Mouse (Mus musculus) macrophage (primary cell): ENCODE measurements around the gene Msantd4. TPM values are rescaled to one million over a fixed set of nuclear protein-coding genes. Genes with fewer than 3 reads are reported as not detected.
"Not testable (repeated sequence)": the region's sequence is repeated elsewhere in the genome, so short reads cannot be mapped to it uniquely, and the experiment has no call there.

Experiments
- H3K27ac ChIP-seq: fragments of 350-480 bp; formaldehyde crosslinking; 2 replicates; pipeline ENCODE4 v1.9.0; 2021
- H3K36me3 ChIP-seq: fragments of 350-480 bp; formaldehyde crosslinking; 2 replicates; pipeline ENCODE4 v1.9.0; 2021; ENCODE audit errors: inconsistent target
- H3K4me3 ChIP-seq: fragments of 350-480 bp; formaldehyde crosslinking; 2 replicates; pipeline ENCODE4 v1.9.0; 2021; ENCODE audit errors: inconsistent target
- H3K79me2 ChIP-seq: fragments of 350-480 bp; formaldehyde crosslinking; 2 replicates; pipeline ENCODE4 v1.9.0; 2021; ENCODE audit errors: inconsistent target
- WGBS: methylation state at CpG from one replicate; pipeline ENCODE4 v1.1.7; 2026; ENCODE audit warnings: inconsistent platforms; ENCODE audit not compliant: missing documents; 5-methylcytosine and 5-hydroxymethylcytosine counted together
- polyA plus RNA-seq: library from polyadenylated mRNA; stranded (reverse); fragments of 250-400 nt; gene quantifications from 3 replicates; pipeline ENCODE4 v1.2.4, GENCODE M21; 2018; ENCODE audit warnings: inconsistent platforms
- total RNA-seq, 78 experiments: library from RNA; depleted of rRNA; stranded (reverse); fragments of 250-400 nt; gene quantifications; 1 replicate in 9 of 78; 2 replicates in 24 of 78; 3 replicates in 43 of 78; 4 replicates in 2 of 78; pipeline ENCODE4 v1.2.4; 2018; ENCODE audit warnings: inconsistent platforms in 56 of 78

The Msantd4 gene
- total RNA-seq (2018; cell fraction: chromatin; rRNA removed), result 10 to 100 TPM in 21 of 26 experiments, 1 to 10 TPM in 5; 4.8 to 44.5 (median 25.0) TPM
- total RNA-seq (2018; cell fraction: cytosol; rRNA removed), result 10 to 100 TPM; 23.5 to 47.2 (median 34.8) TPM
- total RNA-seq (2018; cell fraction: nucleus; rRNA removed), result 10 to 100 TPM; 11.2 to 55.0 (median 30.9) TPM
- 28.2 to 37.1 TPM (median 34.8 TPM) in 3 replicates for polyA plus RNA-seq

GRCm38 (mm10) chr9:4375828-4376639 lies at the start of gene Msantd4:
Gene Msantd4 (plus strand): TSS chr9:4376562.
- Histone ChIP-seq H3K27ac (peak within 1 kb of the TSS; percentile 54), H3K4me3 (peak within 1 kb of the TSS; percentile 98), H3K36me3 (no peaks in the 10 kb centered on the region), H3K79me2 (peaks cover 47% of the 10 kb centered on the region)
- WGBS, result 2% methylated on average over 31 of the region's 31 CpGs

GRCm38 (mm10) chr9:4353163-4353562 lies 23.2 kb upstream of the Msantd4 start:
- no peaks in the 10 kb centered on the region for H3K79me2 ChIP-seq
- H3K4me3 ChIP-seq, result no peak overlapping the region
- WGBS, result 100% methylated on average over 1 of the region's 1 CpGs
- H3K36me3 ChIP-seq, result no peaks in the 10 kb centered on the region
- no peak overlapping the region for H3K27ac ChIP-seq

- Histone ChIP-seq H3K4me3 (peak overlapping the region; percentile 98), H3K79me2 (peaks cover 54% of the 10 kb centered on the region), H3K36me3 (no peaks in the 10 kb centered on the region), H3K27ac (peak overlapping the region; percentile 54)
- WGBS, result 2% methylated on average over 15 of the region's 15 CpGs
These were observed 318 bp downstream of the Msantd4 start for GRCm38 (mm10) chr9:4376640-4377120.

- WGBS, result 98% methylated on average over 11 of the region's 11 CpGs
- H3K79me2 ChIP-seq, H3K36me3 ChIP-seq, H3K27ac ChIP-seq, H3K4me3 ChIP-seq: not testable (repeated sequence)
These were observed 24.4 kb downstream of the Msantd4 start for GRCm38 (mm10) chr9:4400801-4401200.

Other genes with a start within 250 kb of the Msantd4 start
- 7.7 to 13.4 TPM (median 7.7 TPM) in 3 replicates for gene Aasdhppt, start 67.1 kb upstream of the Msantd4 start, polyA plus RNA-seq
- gene Kbtbd3, start 66.7 kb upstream of the Msantd4 start, polyA plus RNA-seq, result 1.6 to 3.0 TPM (median 2.5 TPM) in 3 replicates